Mouse (Mus musculus) lung, postnatal 0 days (tissue): Measurements from ENCODE around the gene Uncx. TPM values are rescaled to one million over a fixed set of nuclear protein-coding genes. Genes with fewer than 3 reads are reported as not detected.
"Not testable (repeated sequence)": the region's sequence is repeated elsewhere in the genome, so short reads cannot be mapped to it uniquely, and the experiment has no call there.

Source experiments
- ATAC-seq: fragments of 200-750 bp; cut with Nextera tagmentation; 2 replicates; pipeline ENCODE4 v1.8.0; 2017; ENCODE audit warnings: moderate library complexity
- DNase-seq: peaks from one replicate; pipeline ENCODE4 v3.0.0-alpha.2; 2016; ENCODE audit warnings: low spot score
- H3K27ac ChIP-seq: fragments of 300-500 bp; sonication (generic); 2 replicates; pipeline ENCODE4 v1.5.1; 2014; ENCODE audit warnings: antibody characterized with exemption, mild to moderate bottlenecking, low read length, mixed read lengths
- H3K27me3 ChIP-seq: fragments of 300-500 bp; sonication (generic); replicated peaks from 2 replicates; pipeline ENCODE4 v1.6.1; 2014; ENCODE audit warnings: low read length, mixed read lengths; ENCODE audit not compliant: insufficient read depth
- H3K36me3 ChIP-seq: fragments of 300-500 bp; sonication (generic); 2 replicates; pipeline ENCODE4 v1.6.1; 2014; ENCODE audit warnings: low read length, mixed read lengths; ENCODE audit not compliant: insufficient read depth
- H3K4me1 ChIP-seq: fragments of 300-500 bp; sonication (generic); 2 replicates; pipeline ENCODE4 v1.6.1; 2014; ENCODE audit warnings: antibody characterized with exemption, low read depth, low read length, mixed read lengths; ENCODE audit not compliant: insufficient read depth
- H3K4me2 ChIP-seq: fragments of 300-500 bp; sonication (generic); replicated peaks from 2 replicates; pipeline ENCODE4 v1.6.1; 2014; ENCODE audit warnings: low read depth, mild to moderate bottlenecking, low read length, moderate library complexity, mixed read lengths
- H3K4me3 ChIP-seq: fragments of 300-500 bp; sonication (generic); 2 replicates; pipeline ENCODE4 v1.5.1; 2014; ENCODE audit warnings: low read depth, low read length
- H3K9ac ChIP-seq: fragments of 300-500 bp; sonication (generic); replicated peaks from 2 replicates; pipeline ENCODE4 v1.6.1; 2014; ENCODE audit warnings: low read depth, mild to moderate bottlenecking
- H3K9me3 ChIP-seq: fragments of 300-500 bp; sonication (generic); 2 replicates; pipeline ENCODE4 v1.6.1; 2016; ENCODE audit warnings: low read length, mixed read lengths
- CTCF ChIP-seq: IDR thresholded peaks from 2 replicates; pipeline ENCODE4 v1.5.1; 2016; ENCODE audit warnings: antibody characterized with exemption, mild to moderate bottlenecking
- EP300 ChIP-seq: IDR thresholded peaks from 2 replicates; pipeline ENCODE4 v1.6.1; 2016; ENCODE audit warnings: antibody characterized with exemption, mild to moderate bottlenecking, control low read depth
- whole genome bisulfite sequencing: fragments of 180-500 bp; shearing (Covaris S2); extraction: QIAGEN DNeasy Blood & Tissue Kit; methylation state at CpG from one replicate; pipeline ENCODE4 v1.1.7; 2014; 5-methylcytosine and 5-hydroxymethylcytosine counted together
- polyA plus RNA-seq: library from polyadenylated mRNA; unstranded; fragments of >200 nt; fragmentation: Nextera tagmentation; extraction: Ambion mirVana; gene quantifications from 2 replicates; pipeline ENCODE4 v1.2.1, GENCODE M21; 2015

The Uncx gene
- polyA plus RNA-seq, 1 experiment from 2014 or later, result not detected

- Histone ChIP-seq H3K27me3 (peaks cover 52% of the 10 kb centered on the region), H3K4me1 (no peaks in the 10 kb centered on the region)
- no peak for DNase-seq
Observed at GRCm38 (mm10) chr5:139581308-139581868, 38.1 kb downstream of the Uncx start.

GRCm38 (mm10) chr5:139584971-139585747, 41.9 kb downstream of the Uncx start:
- no peaks in the 10 kb centered on the region for H3K36me3 ChIP-seq
- 7% methylated on average over 39 of the region's 39 CpGs for WGBS
- H3K27ac ChIP-seq, result no peak overlapping the region
- no peaks in the 10 kb centered on the region for H3K9me3 ChIP-seq
- no peak for TF ChIP-seq CTCF
- H3K9ac ChIP-seq, result no peak overlapping the region
- no peaks in the 10 kb centered on the region for H3K4me1 ChIP-seq
- no peak for ATAC-seq
- H3K27me3 ChIP-seq, result peaks cover 53% of the 10 kb centered on the region
- H3K4me3 ChIP-seq, result no peak overlapping the region
- no peak for DNase-seq
- H3K4me2 ChIP-seq, result 0 out of 2 replicates have a peak overlapping the region, but pooled peaks have one; percentile 14

More at GRCm38 (mm10) chr5:139581308-139581868, 38.1 kb downstream of the Uncx start:
- no peaks in the 10 kb centered on the region for H3K9me3 ChIP-seq
- H3K4me3 ChIP-seq, result no peak overlapping the region
- H3K36me3 ChIP-seq, result no peaks in the 10 kb centered on the region
- H3K27ac ChIP-seq, result no peak overlapping the region
- WGBS, result under 1% methylated on average over 10 of the region's 10 CpGs
- H3K4me2 ChIP-seq, result no peak overlapping the region
- no peak overlapping the region for H3K9ac ChIP-seq
- TF ChIP-seq CTCF (no peak), EP300 (no peak)
- no peak for ATAC-seq

GRCm38 (mm10) chr5:139585748-139586060, 42.4 kb downstream of the Uncx start:
- WGBS, result 17% methylated on average over 8 of the region's 8 CpGs
- ATAC-seq (no peak), DNase-seq (no peak)
- TF ChIP-seq CTCF (no peak), EP300 (no peak)
- H3K9ac ChIP-seq, result no peak overlapping the region
- no peaks in the 10 kb centered on the region for H3K9me3 ChIP-seq
- H3K36me3 ChIP-seq, result no peaks in the 10 kb centered on the region
- H3K27me3 ChIP-seq, result peaks cover 48% of the 10 kb centered on the region
- no peak overlapping the region for H3K27ac ChIP-seq
- H3K4me1 ChIP-seq, result no peaks in the 10 kb centered on the region
- H3K4me3 ChIP-seq, result no peak overlapping the region
- H3K4me2 ChIP-seq, result no peak overlapping the region

- H3K36me3 ChIP-seq, H3K9ac ChIP-seq, DNase-seq, H3K4me3 ChIP-seq, ATAC-seq, H3K27ac ChIP-seq, H3K4me1 ChIP-seq, H3K9me3 ChIP-seq, H3K4me2 ChIP-seq: not testable (repeated sequence)
- WGBS, result 83% methylated on average over 4 of the region's 5 CpGs
- H3K27me3 ChIP-seq, result peaks cover 37% of the 10 kb centered on the region
- peak; percentile 20; the same call in 1 of the 2 replicates for TF ChIP-seq CTCF
Observed at GRCm38 (mm10) chr5:139587459-139587858, 44.2 kb downstream of the Uncx start.

- H3K9me3 ChIP-seq, H3K9ac ChIP-seq, DNase-seq, H3K4me2 ChIP-seq, H3K36me3 ChIP-seq, H3K27ac ChIP-seq, H3K4me1 ChIP-seq, H3K4me3 ChIP-seq: not testable (repeated sequence)
- WGBS, result 30% methylated on average over 6 of the region's 6 CpGs
- peak; percentile 48; the same call in 1 of the 2 replicates for ATAC-seq
- peaks cover 14% of the 10 kb centered on the region; the same call in 1 of the 2 replicates for H3K27me3 ChIP-seq
Observed at GRCm38 (mm10) chr5:139590682-139591360, 47.5 kb downstream of the Uncx start.

- Histone ChIP-seq H3K4me1 (no peaks in the 10 kb centered on the region), H3K9me3 (no peaks in the 10 kb centered on the region), H3K36me3 (no peaks in the 10 kb centered on the region), H3K4me2 (no peak overlapping the region), H3K4me3 (no peak overlapping the region), H3K9ac (no peak overlapping the region), H3K27ac (no peak overlapping the region), H3K27me3 (0 out of 2 replicates have a peak, but pooled peaks cover 3% of the 10 kb centered on the region)
- DNase-seq (no peak), ATAC-seq (no peak)
- TF ChIP-seq EP300 (no peak), CTCF (no peak)
- WGBS, result 71% methylated on average over 3 of the region's 3 CpGs
Observed at GRCm38 (mm10) chr5:139592011-139592410, 48.7 kb downstream of the Uncx start.
